Mouse (Mus musculus): ENCODE measurements around the gene Gm37240. TPM values are rescaled to one million over a fixed set of nuclear protein-coding genes. Genes with fewer than 3 reads are reported as not detected.

Gm37240 gene
- total and polyA plus RNA-seq, 2 experiments from 2014 or later, result 0.43 to 1.9 TPM

DNA sequence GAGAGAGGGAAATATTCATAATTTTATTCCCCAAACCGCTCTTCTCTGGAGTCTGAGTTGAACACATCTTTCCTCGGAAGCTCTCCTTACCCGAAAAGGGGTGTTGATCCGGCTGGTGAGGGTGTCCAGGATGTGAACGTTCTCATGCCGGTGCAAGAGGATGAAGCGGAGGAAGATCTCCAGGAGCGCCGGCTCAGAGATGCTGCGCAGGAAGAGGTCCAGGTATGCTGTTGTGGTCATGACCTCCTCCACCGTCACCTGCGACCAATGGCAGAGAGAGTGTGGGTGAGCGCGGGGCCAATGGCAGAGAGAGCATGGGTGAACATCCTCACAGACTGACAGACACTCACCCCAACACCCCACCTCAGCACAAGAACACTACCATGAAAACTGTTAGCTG lies 199.0 kb downstream of the Gm37240 start:
- no peak for TF ChIP-seq CTCF (IDR thresholded peaks at IDR 0.05)
- ATAC-seq (ENCODE audit: low FRiP score), result no peak
- Histone ChIP-seq H3K4me3 (ENCODE audit: low read depth, low read length) (no peak overlapping the region), H3K27ac (ENCODE audit: low read depth, low read length) (no peak overlapping the region), H3K27me3 (ENCODE audit: insufficient read depth, low read length) (no peaks in the 10 kb centered on the region), H3K36me3 (ENCODE audit: insufficient read depth, low read length) (no peaks in the 10 kb centered on the region), H3K9me3 (ENCODE audit: low read length) (no peaks in the 10 kb centered on the region), H3K9ac (replicated peaks; ENCODE audit: low read length, poor library complexity, severe bottlenecking) (no peak overlapping the region), H3K4me2 (ENCODE audit: low read depth, low read length, poor library complexity, severe bottlenecking) (no peak overlapping the region), H3K4me1 (ENCODE audit: insufficient read depth, low read length) (no peaks in the 10 kb centered on the region)
- WGBS, result 95% methylated on average over 14 of the region's 14 CpGs
- no peak for DNase-seq (ENCODE audit: low spot score)

DNA sequence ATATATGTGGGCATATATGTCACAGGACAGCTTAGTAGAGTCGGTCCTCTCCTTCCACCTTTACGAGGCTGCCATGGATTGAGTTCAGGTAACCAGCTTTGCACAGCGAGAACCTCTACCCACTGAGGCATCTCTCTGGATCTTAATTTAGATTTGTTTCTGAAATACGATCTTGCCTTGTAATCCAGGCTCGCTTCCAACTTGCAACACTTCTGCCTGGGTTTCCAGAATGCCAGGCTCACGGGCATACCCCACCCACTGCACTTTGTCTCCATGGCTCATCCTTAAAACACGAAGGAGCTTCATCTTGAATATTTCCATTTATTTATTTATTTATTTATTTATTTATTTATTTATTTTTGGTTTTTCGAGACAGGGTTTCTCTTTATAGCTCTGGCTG lies 202.0 kb downstream of the Gm37240 start:
- Histone ChIP-seq H3K27ac (ENCODE audit: low read depth, low read length) (no peak overlapping the region), H3K4me3 (ENCODE audit: low read depth, low read length) (no peak overlapping the region), H3K9ac (replicated peaks; ENCODE audit: low read length, poor library complexity, severe bottlenecking) (no peak overlapping the region), H3K4me1 (ENCODE audit: insufficient read depth, low read length) (no peaks in the 10 kb centered on the region), H3K4me2 (ENCODE audit: low read depth, low read length, poor library complexity, severe bottlenecking) (no peak overlapping the region), H3K36me3 (ENCODE audit: insufficient read depth, low read length) (no peaks in the 10 kb centered on the region), H3K9me3 (ENCODE audit: low read length) (no peaks in the 10 kb centered on the region), H3K27me3 (ENCODE audit: insufficient read depth, low read length) (no peaks in the 10 kb centered on the region)
- no peak for ATAC-seq (ENCODE audit: low FRiP score)
- 94% methylated on average over 8 of the region's 8 CpGs for WGBS
- no peak for DNase-seq (ENCODE audit: low spot score)
- TF ChIP-seq CTCF (IDR thresholded peaks at IDR 0.05), result no peak

DNA sequence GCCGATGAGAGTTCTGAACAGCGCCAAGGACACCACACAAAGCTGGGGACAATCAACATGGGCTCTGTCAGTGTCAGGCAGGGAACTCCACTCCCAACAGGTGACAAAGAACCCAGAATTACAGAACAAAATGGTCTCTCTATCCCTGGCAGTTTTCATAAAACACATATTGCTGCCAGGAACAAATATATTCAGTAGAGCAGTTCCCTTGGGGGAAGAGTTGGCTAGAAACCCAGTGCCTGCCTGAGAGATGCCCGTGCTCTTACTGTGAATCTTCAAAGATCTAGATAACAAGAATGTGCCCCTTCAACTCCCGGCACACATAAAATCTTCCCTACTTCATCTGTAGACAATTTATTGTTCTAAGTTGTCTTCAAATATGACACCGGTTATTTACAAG lies 203.7 kb downstream of the Gm37240 start:
- no peak overlapping the region for H3K4me2 ChIP-seq (ENCODE audit: low read depth, low read length, poor library complexity, severe bottlenecking)
- WGBS, result 74% methylated on average over 5 of the region's 5 CpGs
- H3K4me3 ChIP-seq (ENCODE audit: low read depth, low read length), result no peak overlapping the region
- no peaks in the 10 kb centered on the region for H3K36me3 ChIP-seq (ENCODE audit: insufficient read depth, low read length)
- ATAC-seq (ENCODE audit: low FRiP score) (no peak), DNase-seq (ENCODE audit: low spot score) (no peak)
- no peak overlapping the region for H3K27ac ChIP-seq (ENCODE audit: low read depth, low read length)
- no peak overlapping the region for H3K9ac ChIP-seq (replicated peaks; ENCODE audit: low read length, poor library complexity, severe bottlenecking)
- no peaks in the 10 kb centered on the region for H3K9me3 ChIP-seq (ENCODE audit: low read length)
- no peak for TF ChIP-seq CTCF (IDR thresholded peaks at IDR 0.05)
- H3K4me1 ChIP-seq (ENCODE audit: insufficient read depth, low read length), result no peaks in the 10 kb centered on the region
- H3K27me3 ChIP-seq (ENCODE audit: insufficient read depth, low read length), result no peaks in the 10 kb centered on the region

DNA sequence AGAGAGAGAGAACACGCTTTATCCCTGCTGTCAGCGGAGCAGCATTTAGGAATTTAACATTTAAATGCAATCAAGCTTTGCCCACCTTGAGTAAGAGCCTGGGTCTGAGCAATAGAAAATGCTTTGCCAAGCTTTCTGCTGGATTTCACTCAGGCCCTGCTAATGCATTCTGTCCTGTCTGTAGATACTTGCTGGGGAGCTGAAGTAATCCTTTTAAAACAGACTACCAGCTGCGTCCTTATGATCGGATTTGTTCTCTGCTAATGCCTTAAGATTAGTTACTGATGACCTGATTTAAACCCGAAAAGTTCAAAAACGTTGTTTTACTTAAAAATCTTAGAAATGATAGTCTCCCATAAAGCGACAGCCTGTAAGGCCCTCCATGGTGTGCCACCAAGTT lies 206.2 kb downstream of the Gm37240 start:
- Histone ChIP-seq H3K9me3 (ENCODE audit: low read length) (no peaks in the 10 kb centered on the region), H3K4me2 (ENCODE audit: low read depth, low read length, poor library complexity, severe bottlenecking) (no peak overlapping the region), H3K9ac (replicated peaks; ENCODE audit: low read length, poor library complexity, severe bottlenecking) (no peak overlapping the region), H3K36me3 (ENCODE audit: insufficient read depth, low read length) (no peaks in the 10 kb centered on the region), H3K4me1 (ENCODE audit: insufficient read depth, low read length) (no peaks in the 10 kb centered on the region), H3K4me3 (ENCODE audit: low read depth, low read length) (no peak overlapping the region), H3K27me3 (ENCODE audit: insufficient read depth, low read length) (no peaks in the 10 kb centered on the region), H3K27ac (ENCODE audit: low read depth, low read length) (no peak overlapping the region)
- DNase-seq (ENCODE audit: low spot score), result no peak
- ATAC-seq (ENCODE audit: low FRiP score), result no peak
- 44% methylated on average over 7 of the region's 7 CpGs for WGBS
- no peak for TF ChIP-seq CTCF (IDR thresholded peaks at IDR 0.05)

DNA sequence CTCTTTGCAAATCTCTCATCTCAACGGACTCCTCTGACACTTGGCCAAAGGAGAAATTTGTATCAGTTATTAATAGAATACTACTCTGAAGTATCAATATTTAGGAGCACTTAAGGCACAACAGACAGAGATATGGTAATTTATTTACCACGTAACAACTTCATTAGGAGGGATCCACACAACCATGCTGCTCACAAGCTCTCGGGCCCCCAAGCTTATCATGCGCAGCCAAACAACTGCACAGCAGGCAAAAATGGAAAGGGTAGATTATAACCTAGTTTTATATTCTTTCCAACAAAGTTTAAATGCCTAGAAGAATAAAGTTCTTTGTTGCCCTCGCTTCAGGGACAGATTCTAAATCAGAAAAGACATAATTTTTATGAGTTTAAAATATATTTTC lies 207.4 kb downstream of the Gm37240 start:
- WGBS, result 73% methylated on average over 5 of the region's 5 CpGs

DNA sequence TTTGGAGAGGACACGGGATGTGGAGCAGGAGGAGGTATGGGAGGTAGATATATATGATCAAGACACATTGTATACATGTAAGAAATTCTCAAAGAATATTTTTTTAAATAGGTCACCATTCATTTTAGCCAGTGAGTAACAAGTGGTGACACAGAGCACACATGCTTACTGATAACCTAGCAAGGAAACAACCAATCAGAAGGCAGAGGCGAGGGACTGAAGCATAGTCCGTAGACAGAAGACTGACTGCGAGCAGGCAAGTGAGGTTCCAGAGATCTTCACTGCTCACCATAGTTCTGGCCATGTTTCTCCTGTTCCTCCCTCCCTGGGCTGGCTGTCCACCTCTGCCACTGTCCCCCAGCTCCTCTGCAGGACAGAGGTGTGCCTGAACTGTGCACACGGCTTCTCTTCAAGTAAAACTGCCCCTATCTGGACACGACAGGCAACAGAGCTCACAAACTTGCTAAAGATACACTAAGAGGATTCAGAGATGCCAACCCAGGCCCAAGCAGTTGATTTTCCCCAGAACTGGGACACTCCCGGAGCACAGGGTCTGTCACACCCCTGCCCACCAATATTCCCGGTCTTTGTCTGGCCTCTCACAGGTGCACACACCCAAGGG lies 207.9 kb downstream of the Gm37240 start:
- no peaks in the 10 kb centered on the region for H3K27me3 ChIP-seq (ENCODE audit: insufficient read depth, low read length)
- TF ChIP-seq CTCF (IDR thresholded peaks at IDR 0.05), result no peak
- H3K4me2 ChIP-seq (ENCODE audit: low read depth, low read length, poor library complexity, severe bottlenecking), result no peak overlapping the region
- H3K9me3 ChIP-seq (ENCODE audit: low read length), result no peaks in the 10 kb centered on the region
- no peak overlapping the region for H3K9ac ChIP-seq (replicated peaks; ENCODE audit: low read length, poor library complexity, severe bottlenecking)
- H3K27ac ChIP-seq (ENCODE audit: low read depth, low read length), result no peak overlapping the region
- DNase-seq (ENCODE audit: low spot score) (no peak), ATAC-seq (ENCODE audit: low FRiP score) (no peak)
- no peaks in the 10 kb centered on the region for H3K4me1 ChIP-seq (ENCODE audit: insufficient read depth, low read length)
- no peaks in the 10 kb centered on the region for H3K36me3 ChIP-seq (ENCODE audit: insufficient read depth, low read length)
- H3K4me3 ChIP-seq (ENCODE audit: low read depth, low read length), result no peak overlapping the region
- 90% methylated on average over 8 of the region's 8 CpGs for WGBS

More for the DNA sequence above, 207.4 kb downstream of the Gm37240 start:
- no peak for TF ChIP-seq CTCF (IDR thresholded peaks at IDR 0.05)
- Histone ChIP-seq H3K4me3 (ENCODE audit: low read depth, low read length) (no peak overlapping the region), H3K27me3 (ENCODE audit: insufficient read depth, low read length) (no peaks in the 10 kb centered on the region), H3K4me1 (ENCODE audit: insufficient read depth, low read length) (no peaks in the 10 kb centered on the region), H3K36me3 (ENCODE audit: insufficient read depth, low read length) (no peaks in the 10 kb centered on the region), H3K4me2 (ENCODE audit: low read depth, low read length, poor library complexity, severe bottlenecking) (no peak overlapping the region), H3K9me3 (ENCODE audit: low read length) (no peaks in the 10 kb centered on the region), H3K9ac (replicated peaks; ENCODE audit: low read length, poor library complexity, severe bottlenecking) (no peak overlapping the region), H3K27ac (ENCODE audit: low read depth, low read length) (no peak overlapping the region)
- no peak for DNase-seq (ENCODE audit: low spot score)
- no peak for ATAC-seq (ENCODE audit: low FRiP score)

All from midbrain, postnatal 0 days (tissue).